Mouse (Mus musculus) MEL (cell line): ENCODE data around the gene Tmem266. TPM values are rescaled to one million over a fixed set of nuclear protein-coding genes. Genes with fewer than 3 reads are reported as not detected.

Experiments used
- DNase-seq: peaks from one replicate; pipeline ENCODE4 v3.0.0; 2011; ENCODE audit warnings: low read depth, low spot score
- H3K27ac ChIP-seq: 2 replicates; pipeline ENCODE4 v1.5.1; 2012; ENCODE audit warnings: low read depth, mild to moderate bottlenecking, control low read depth, low read length, moderate library complexity; ENCODE audit not compliant: control insufficient read depth
- H3K27me3 ChIP-seq, 2 experiments: fragments of 150-350 bp in 1 of 2; sonication (generic) in 1 of 2; 2 replicates each; pipeline ENCODE4 v1.6.1; 2012; ENCODE audit warnings: low read length in 2 of 2, mild to moderate bottlenecking in 2 of 2, improper control_type of control experiment in 1 of 2, moderate library complexity in 1 of 2; ENCODE audit not compliant: insufficient read depth in 2 of 2, control insufficient read depth in 1 of 2
- H3K36me3 ChIP-seq, 2 experiments: 2 replicates each; pipeline ENCODE4 v1.6.1; 2012 to 2014; ENCODE audit warnings: low read length in 2 of 2, improper control_type of control experiment in 1 of 2, inconsistent platforms in 1 of 2, mild to moderate bottlenecking in 1 of 2; ENCODE audit not compliant: insufficient read depth in 2 of 2, control insufficient read depth in 1 of 2
- H3K4me1 ChIP-seq, 2 experiments: fragments of 150-350 bp in 1 of 2; sonication (generic) in 1 of 2; 2 replicates each; pipeline ENCODE4 v1.6.1; 2012; ENCODE audit warnings: low read length in 2 of 2, improper control_type of control experiment in 1 of 2, mild to moderate bottlenecking in 1 of 2; ENCODE audit not compliant: insufficient read depth in 2 of 2, control insufficient read depth in 1 of 2
- H3K4me3 ChIP-seq, 2 experiments: fragments of 150-350 bp in 1 of 2; sonication (generic) in 1 of 2; 2 replicates each; pipeline ENCODE4 v1.5.1; 2012; ENCODE audit warnings: low read depth in 2 of 2, low read length in 2 of 2, mild to moderate bottlenecking in 2 of 2, moderate library complexity in 2 of 2, control low read depth in 1 of 2, improper control_type of control experiment in 1 of 2; ENCODE audit not compliant: control insufficient read depth in 1 of 2, insufficient read depth in 1 of 2
- H3K79me2 ChIP-seq: 2 replicates; pipeline ENCODE4 v1.6.1; 2012; ENCODE audit warnings: mild to moderate bottlenecking, low read length, moderate library complexity; ENCODE audit not compliant: control insufficient read depth, poor library complexity, insufficient read depth
- H3K9ac ChIP-seq: 2 replicates; pipeline ENCODE4 v1.6.1; 2012; ENCODE audit warnings: low read depth, mild to moderate bottlenecking, control low read depth, low read length, moderate library complexity; ENCODE audit not compliant: control insufficient read depth, poor library complexity, severe bottlenecking
- H3K9me3 ChIP-seq: fragments of 150-350 bp; sonication (generic); replicated peaks from 2 replicates; pipeline ENCODE4 v1.6.1; 2012; ENCODE audit warnings: mild to moderate bottlenecking, low read length, improper control_type of control experiment, moderate library complexity; ENCODE audit not compliant: insufficient read depth
- BHLHE40 ChIP-seq: IDR thresholded peaks from 2 replicates; pipeline ENCODE4 v1.6.1; 2012; ENCODE audit warnings: low read depth, mild to moderate bottlenecking, inconsistent platforms, low read length, improper control_type of control experiment, borderline replicate concordance
- CHD1 ChIP-seq: IDR thresholded peaks from 2 replicates; pipeline ENCODE4 v1.6.1; 2012; ENCODE audit warnings: low read depth, mild to moderate bottlenecking, inconsistent platforms, low read length, improper control_type of control experiment
- CHD2 ChIP-seq: IDR thresholded peaks from 2 replicates; pipeline ENCODE4 v1.6.1; 2011; ENCODE audit warnings: low read length, improper control_type of control experiment
- E2F4 ChIP-seq: IDR thresholded peaks from 2 replicates; pipeline ENCODE4 v1.6.1; 2011; ENCODE audit warnings: low read depth, low read length, improper control_type of control experiment, borderline replicate concordance
- ELF1 ChIP-seq: IDR thresholded peaks from 2 replicates; pipeline ENCODE4 v1.6.1; 2014; ENCODE audit warnings: low read depth, mild to moderate bottlenecking, inconsistent platforms, low read length, improper control_type of control experiment, moderate library complexity
- ETS1 ChIP-seq: IDR thresholded peaks from 2 replicates; pipeline ENCODE4 v1.6.1; 2012; ENCODE audit warnings: low read depth, mild to moderate bottlenecking, inconsistent platforms, low read length, improper control_type of control experiment, moderate library complexity
- GABPA ChIP-seq: IDR thresholded peaks from 2 replicates; pipeline ENCODE4 v1.6.1; 2012; ENCODE audit warnings: low read depth, mild to moderate bottlenecking, inconsistent platforms, low read length, improper control_type of control experiment, moderate library complexity
- GATA1 ChIP-seq: IDR thresholded peaks from 2 replicates; pipeline ENCODE4 v1.6.1; 2011; ENCODE audit warnings: low read depth, low read length, improper control_type of control experiment
- HCFC1 ChIP-seq: IDR thresholded peaks from 2 replicates; pipeline ENCODE4 v1.6.1; 2012; ENCODE audit warnings: low read depth, mild to moderate bottlenecking, inconsistent platforms, low read length, improper control_type of control experiment, moderate library complexity
- KAT2A ChIP-seq: conservative IDR thresholded peaks from 2 replicates; pipeline ENCODE4 v1.6.1; 2012; ENCODE audit warnings: low read depth, low read length, improper control_type of control experiment, inconsistent platforms
- MAFK ChIP-seq: IDR thresholded peaks from 2 replicates; pipeline ENCODE4 v1.6.1; 2011; ENCODE audit warnings: low read depth, mild to moderate bottlenecking, low read length, improper control_type of control experiment, borderline replicate concordance
- MAX ChIP-seq: IDR thresholded peaks from 2 replicates; pipeline ENCODE4 v1.6.1; 2011; ENCODE audit warnings: low read length, improper control_type of control experiment
- MEF2A ChIP-seq: IDR thresholded peaks from 2 replicates; pipeline ENCODE4 v1.6.1; 2014; ENCODE audit warnings: low read depth, mild to moderate bottlenecking, inconsistent platforms, low read length, improper control_type of control experiment; ENCODE audit not compliant: poor library complexity, insufficient replicate concordance, severe bottlenecking; ENCODE audit errors: extremely low read depth
- MYB ChIP-seq: IDR thresholded peaks from 2 replicates; pipeline ENCODE4 v1.6.1; 2011; ENCODE audit warnings: mild to moderate bottlenecking, low read depth, low read length, improper control_type of control experiment
- NELFE ChIP-seq: IDR thresholded peaks from 2 replicates; pipeline ENCODE4 v1.6.1; 2011; ENCODE audit warnings: low read depth, low read length, improper control_type of control experiment
- POLR2AphosphoS5 ChIP-seq: IDR thresholded peaks from 2 replicates; pipeline ENCODE4 v1.6.1; 2012; ENCODE audit warnings: low read depth, borderline replicate concordance, mild to moderate bottlenecking, inconsistent platforms, low read length, moderate library complexity, mixed read lengths
- SIN3A ChIP-seq: IDR thresholded peaks from 2 replicates; pipeline ENCODE4 v1.6.1; 2012; ENCODE audit warnings: low read length, improper control_type of control experiment, inconsistent platforms
- SMC3 ChIP-seq: IDR thresholded peaks from 2 replicates; pipeline ENCODE4 v1.6.1; 2011; ENCODE audit warnings: low read depth, low read length, improper control_type of control experiment
- TBP ChIP-seq: IDR thresholded peaks from 2 replicates; pipeline ENCODE4 v1.8.0; 2011; ENCODE audit warnings: low read depth, low read length, improper control_type of control experiment
- UBTF ChIP-seq: IDR thresholded peaks from 2 replicates; pipeline ENCODE4 v1.6.1; 2012; ENCODE audit warnings: low read depth, mild to moderate bottlenecking, inconsistent platforms, low read length, improper control_type of control experiment, moderate library complexity, borderline replicate concordance; ENCODE audit not compliant: insufficient read depth
- USF1 ChIP-seq: IDR thresholded peaks from 2 replicates; pipeline ENCODE4 v1.6.1; 2014; ENCODE audit warnings: low read depth, mild to moderate bottlenecking, inconsistent platforms, low read length, improper control_type of control experiment, moderate library complexity
- ZC3H11A ChIP-seq: IDR thresholded peaks from 2 replicates; pipeline ENCODE4 v1.6.1; 2012; ENCODE audit warnings: low read depth, mild to moderate bottlenecking, inconsistent platforms, low read length, improper control_type of control experiment
- polyA plus RNA-seq, 2 experiments: library from polyadenylated mRNA; stranded (reverse) in 1 of 2; unstranded in 1 of 2; fragments of >175 nt in 1 of 2; fragments of >200 nt in 1 of 2; gene quantifications; 2 replicates each; pipeline versions ENCODE4 v1.2.1 to v1.2.4; 2012; ENCODE audit warnings: low replicate concordance in 2 of 2, low read depth in 1 of 2; ENCODE audit not compliant: insufficient read length in 2 of 2, insufficient read depth in 1 of 2, missing spikeins in 1 of 2
- total RNA-seq: library from RNA; depleted of rRNA; stranded (reverse); fragments of 300-350 nt; gene quantifications from 2 replicates; pipeline ENCODE4 v1.2.3, GENCODE M21; 2012

Gene Tmem266
- total and polyA plus RNA-seq, 3 experiments, result not detected

DNA sequence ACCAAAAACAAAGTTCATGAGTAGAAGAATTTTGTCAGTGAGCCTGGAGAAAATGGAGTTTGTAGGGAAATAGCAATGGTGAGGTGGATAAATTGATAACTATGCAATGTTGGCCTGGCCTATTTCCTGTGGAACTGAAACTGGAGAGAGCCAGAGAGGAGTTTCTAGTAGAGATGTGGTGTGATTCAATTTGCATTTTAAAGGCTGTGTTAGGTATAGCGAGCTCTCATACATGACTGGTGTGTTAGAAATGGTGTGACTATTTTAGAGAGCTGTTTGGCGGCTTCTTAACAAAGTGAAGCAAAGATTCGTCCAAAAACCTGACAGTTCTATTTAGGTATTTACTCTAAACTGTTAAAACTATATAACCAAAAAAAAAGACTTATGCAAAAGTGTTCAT, 22.0 kb downstream of the Tmem266 start:
- Histone ChIP-seq H3K27ac (no peak overlapping the region), H3K79me2 (no peaks in the 10 kb centered on the region), H3K9me3 (no peaks in the 10 kb centered on the region), H3K27me3 (peaks cover 9 to 15% of the 10 kb centered on the region in 2 experiments), H3K36me3 (no peaks in the 10 kb centered on the region), H3K4me1 (no peaks in the 10 kb centered on the region), H3K9ac (no peak overlapping the region), H3K4me3 (no peak overlapping the region)
- no peak for TF ChIP-seq ZC3H11A
- no peak for DNase-seq

DNA sequence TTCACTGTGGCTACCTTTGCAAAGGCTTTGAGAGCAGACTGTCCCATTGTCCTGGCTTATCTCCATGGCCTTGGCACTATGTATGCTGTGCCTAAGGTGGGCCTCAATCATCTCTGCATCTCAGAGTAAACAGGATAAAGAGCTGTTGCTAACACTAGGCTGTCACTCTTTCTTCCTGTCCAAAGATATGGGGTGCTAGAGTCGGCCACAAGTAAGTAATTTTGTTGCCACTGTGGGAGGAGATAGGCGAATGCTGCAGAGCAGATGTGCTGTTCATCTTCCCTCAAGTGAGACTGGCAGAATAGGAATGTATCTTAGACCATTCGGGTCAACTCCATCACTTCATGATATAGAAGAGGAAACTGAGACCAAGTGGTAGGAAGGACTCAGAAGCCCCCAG, 28.0 kb downstream of the Tmem266 start:
- no peak overlapping the region for H3K4me3 ChIP-seq
- no peak for TF ChIP-seq MYB
- no peak for TF ChIP-seq HCFC1
- no peak for TF ChIP-seq MAX
- TF ChIP-seq KAT2A, result no peak
- TF ChIP-seq SIN3A, result no peak
- TF ChIP-seq CHD2, result no peak
- TF ChIP-seq ELF1, result no peak
- no peaks in the 10 kb centered on the region for H3K36me3 ChIP-seq
- DNase-seq, result no peak
- no peak overlapping the region for H3K9ac ChIP-seq
- peaks cover 4 to 7% of the 10 kb centered on the region in 2 experiments for H3K27me3 ChIP-seq
- H3K9me3 ChIP-seq, result no peaks in the 10 kb centered on the region
- no peak overlapping the region for H3K27ac ChIP-seq
- H3K4me1 ChIP-seq, result no peaks in the 10 kb centered on the region
- no peaks in the 10 kb centered on the region for H3K79me2 ChIP-seq

DNA sequence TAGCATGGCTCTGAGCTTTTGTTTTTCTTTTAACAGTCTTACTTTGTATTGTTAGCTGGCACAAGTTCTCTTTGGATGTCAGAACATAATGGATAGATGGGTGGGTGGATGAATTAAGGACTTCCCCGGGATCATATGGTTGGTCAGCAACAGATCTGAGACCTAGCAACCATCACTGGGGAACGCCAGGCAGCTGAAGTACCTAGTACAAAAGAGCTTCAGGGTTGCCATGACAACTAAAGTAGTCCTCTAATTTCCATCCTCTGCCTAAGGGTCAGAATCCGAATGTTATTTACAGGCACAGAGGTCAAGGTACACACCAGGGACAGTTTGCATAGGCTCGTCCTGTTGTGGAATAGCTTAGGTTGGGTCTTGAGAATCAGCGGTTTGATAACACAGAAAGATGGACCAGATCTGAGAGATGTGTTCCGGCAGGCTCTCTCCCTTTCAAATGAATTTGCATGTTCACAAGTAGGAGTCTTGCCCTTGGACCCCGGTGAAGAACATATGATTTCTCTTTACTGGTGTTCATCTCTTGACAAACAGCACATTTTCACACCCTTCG, 28.6 kb downstream of the Tmem266 start:
- Histone ChIP-seq H3K27me3 (peaks cover 0 to 6% of the 10 kb centered on the region in 2 experiments), H3K4me1 (no peaks in the 10 kb centered on the region), H3K36me3 (no peaks in the 10 kb centered on the region), H3K79me2 (no peaks in the 10 kb centered on the region), H3K9ac (no peak overlapping the region), H3K4me3 (no peak overlapping the region), H3K27ac (no peak overlapping the region), H3K9me3 (no peaks in the 10 kb centered on the region)
- DNase-seq, result no peak
- TF ChIP-seq NELFE (no peak), CHD1 (no peak), E2F4 (no peak), ETS1 (no peak), GATA1 (no peak), POLR2AphosphoS5 (no peak), USF1 (no peak), BHLHE40 (no peak), MEF2A (no peak), GABPA (no peak), MYB (no peak), TBP (no peak), SMC3 (no peak), UBTF (no peak), HCFC1 (no peak), MAFK (no peak)
